Mouse (Mus musculus): Measurements from ENCODE around the gene Cryba4. TPM values are rescaled to one million over a fixed set of nuclear protein-coding genes. Genes with fewer than 3 reads are reported as not detected.

Gene Cryba4
- total and polyA plus RNA-seq, 2 experiments from 2014 or later, result 2.4 TPM; not detected in 1

DNA sequence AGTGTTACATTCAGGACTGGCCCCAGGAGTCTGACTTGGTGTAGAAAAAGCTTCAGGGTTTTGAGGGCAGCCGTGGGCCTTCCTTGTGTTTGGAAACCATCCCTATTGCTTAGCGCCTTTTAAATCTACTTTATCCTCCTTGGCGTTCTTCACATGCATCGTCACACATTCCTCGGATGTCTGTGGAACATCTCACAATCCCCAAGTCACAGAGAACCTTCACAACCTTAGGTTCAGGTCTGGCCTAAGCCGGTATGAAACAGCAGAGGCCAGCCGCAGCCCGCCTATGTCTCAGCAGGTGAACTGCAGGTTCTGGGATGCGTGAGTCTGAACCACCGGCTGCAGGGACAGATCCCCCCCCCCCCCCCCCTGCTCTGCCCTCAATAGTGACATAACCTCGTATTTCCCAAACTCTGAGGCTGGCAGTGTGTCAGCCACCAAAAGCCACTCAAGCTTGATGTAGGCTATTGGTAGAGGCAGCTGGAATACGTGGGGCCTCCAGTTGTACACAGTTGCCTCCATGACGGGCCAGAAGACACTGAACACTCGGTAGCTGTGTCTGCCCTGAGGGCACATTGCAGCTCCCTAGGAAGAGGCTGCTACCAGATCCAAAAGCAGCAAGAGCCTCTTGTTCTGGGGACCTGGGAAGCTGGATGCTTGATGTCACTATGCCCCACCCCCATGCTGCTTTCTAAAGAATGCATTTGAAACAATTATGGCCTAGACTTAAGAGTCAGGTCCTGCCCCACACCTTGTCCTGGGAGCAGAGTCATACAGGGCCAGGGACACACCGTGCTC, 28.7 kb upstream of the Cryba4 start:
- no peak overlapping the region for H3K4me2 ChIP-seq (ENCODE audit: low read depth)
- no peaks in the 10 kb centered on the region for H3K9me3 ChIP-seq (ENCODE audit: low read length)
- H3K36me3 ChIP-seq (ENCODE audit: insufficient read depth), result no peaks in the 10 kb centered on the region
- H3K9ac ChIP-seq, result no peak overlapping the region
- DNase-seq, result no peak
- H3K4me3 ChIP-seq (ENCODE audit: low read depth, low read length), result no peak overlapping the region
- ATAC-seq, result no peak
- H3K27ac ChIP-seq (ENCODE audit: low read depth, low read length), result no peak overlapping the region
- no peaks in the 10 kb centered on the region for H3K4me1 ChIP-seq (ENCODE audit: insufficient read depth)
- 53% methylated on average over 15 of the region's 15 CpGs for WGBS
- no peak for TF ChIP-seq CTCF (IDR thresholded peaks at IDR 0.05; ENCODE audit: low read depth)
- H3K27me3 ChIP-seq (ENCODE audit: insufficient read depth, low read length), result no peaks in the 10 kb centered on the region

DNA sequence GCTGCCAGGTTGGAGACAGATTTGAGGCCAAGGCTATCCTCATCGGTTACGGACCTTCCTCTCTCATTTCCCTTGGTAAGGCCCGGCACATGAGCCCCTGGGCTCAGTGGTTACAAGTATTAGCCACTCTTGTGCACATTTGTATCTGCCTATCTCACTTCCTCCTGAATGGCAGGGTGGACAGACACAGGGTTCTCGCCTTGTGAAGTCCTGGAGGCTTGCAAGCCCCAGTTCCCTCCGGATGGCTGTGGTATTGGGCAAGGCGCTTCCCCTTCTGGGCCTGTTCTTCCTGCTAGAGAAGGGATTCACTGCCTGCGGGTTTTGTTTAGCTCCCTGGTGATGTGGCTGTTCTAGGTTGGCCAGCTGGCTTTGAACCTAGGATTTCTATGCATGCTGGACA, 27.8 kb upstream of the Cryba4 start:
- no peak overlapping the region for H3K4me2 ChIP-seq (ENCODE audit: low read depth)
- DNase-seq, result no peak
- H3K9ac ChIP-seq, result no peak overlapping the region
- TF ChIP-seq CTCF (IDR thresholded peaks at IDR 0.05; ENCODE audit: low read depth), result no peak
- no peak overlapping the region for H3K4me3 ChIP-seq (ENCODE audit: low read depth, low read length)
- 83% methylated on average over 7 of the region's 7 CpGs for WGBS
- H3K27ac ChIP-seq (ENCODE audit: low read depth, low read length), result no peak overlapping the region
- H3K4me1 ChIP-seq (ENCODE audit: insufficient read depth), result no peaks in the 10 kb centered on the region
- no peaks in the 10 kb centered on the region for H3K36me3 ChIP-seq (ENCODE audit: insufficient read depth)
- no peaks in the 10 kb centered on the region for H3K9me3 ChIP-seq (ENCODE audit: low read length)
- no peak for ATAC-seq
- no peaks in the 10 kb centered on the region for H3K27me3 ChIP-seq (ENCODE audit: insufficient read depth, low read length)

DNA sequence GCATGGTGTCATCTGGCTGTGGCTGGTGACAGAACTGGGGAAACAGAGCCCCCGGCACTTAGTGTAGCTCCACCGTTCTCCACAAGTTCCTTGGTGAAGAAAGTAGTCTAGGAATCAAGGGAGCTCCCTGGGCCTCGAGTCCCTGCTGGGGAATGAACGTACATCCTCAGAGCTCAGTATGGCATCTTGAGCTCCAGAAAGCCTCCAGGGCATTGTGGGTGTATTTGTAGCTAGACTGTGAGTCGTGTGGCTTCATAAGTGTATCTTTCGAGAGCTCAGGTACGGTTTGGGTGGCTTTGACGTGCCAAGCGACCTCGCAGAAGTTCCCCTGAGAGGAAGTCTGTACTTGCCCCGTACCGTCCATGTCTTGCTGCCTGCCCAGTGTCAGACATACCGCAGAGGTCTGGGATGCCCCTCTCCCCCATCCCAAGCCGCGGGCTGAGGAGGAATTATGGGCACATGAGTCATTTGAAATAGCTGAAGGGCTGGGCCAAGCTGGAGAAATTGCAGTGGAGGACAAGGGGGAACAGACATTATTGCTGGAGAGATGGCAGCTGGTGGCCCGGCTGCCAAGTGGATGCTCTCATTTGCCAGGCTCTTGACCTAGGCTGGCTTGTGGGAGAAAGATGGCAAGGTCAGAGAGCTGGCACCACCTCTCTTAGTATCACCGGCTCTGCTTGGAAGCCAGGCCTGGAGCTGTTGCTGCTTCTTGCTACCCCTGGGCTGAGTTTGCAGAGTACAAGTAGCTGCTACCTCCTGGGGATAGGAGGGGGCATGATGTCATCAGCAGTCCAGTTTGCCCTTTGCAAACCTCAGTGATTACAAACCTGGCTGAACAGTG, 27.1 kb upstream of the Cryba4 start:
- no peaks in the 10 kb centered on the region for H3K27me3 ChIP-seq (ENCODE audit: insufficient read depth, low read length)
- no peak overlapping the region for H3K4me3 ChIP-seq (ENCODE audit: low read depth, low read length)
- WGBS, result 88% methylated on average over 17 of the region's 17 CpGs
- DNase-seq (no peak), ATAC-seq (no peak)
- H3K4me2 ChIP-seq (ENCODE audit: low read depth), result no peak overlapping the region
- no peak overlapping the region for H3K9ac ChIP-seq
- H3K9me3 ChIP-seq (ENCODE audit: low read length), result no peaks in the 10 kb centered on the region
- H3K36me3 ChIP-seq (ENCODE audit: insufficient read depth), result no peaks in the 10 kb centered on the region
- H3K4me1 ChIP-seq (ENCODE audit: insufficient read depth), result no peaks in the 10 kb centered on the region
- no peak for TF ChIP-seq CTCF (IDR thresholded peaks at IDR 0.05; ENCODE audit: low read depth)
- no peak overlapping the region for H3K27ac ChIP-seq (ENCODE audit: low read depth, low read length)

DNA sequence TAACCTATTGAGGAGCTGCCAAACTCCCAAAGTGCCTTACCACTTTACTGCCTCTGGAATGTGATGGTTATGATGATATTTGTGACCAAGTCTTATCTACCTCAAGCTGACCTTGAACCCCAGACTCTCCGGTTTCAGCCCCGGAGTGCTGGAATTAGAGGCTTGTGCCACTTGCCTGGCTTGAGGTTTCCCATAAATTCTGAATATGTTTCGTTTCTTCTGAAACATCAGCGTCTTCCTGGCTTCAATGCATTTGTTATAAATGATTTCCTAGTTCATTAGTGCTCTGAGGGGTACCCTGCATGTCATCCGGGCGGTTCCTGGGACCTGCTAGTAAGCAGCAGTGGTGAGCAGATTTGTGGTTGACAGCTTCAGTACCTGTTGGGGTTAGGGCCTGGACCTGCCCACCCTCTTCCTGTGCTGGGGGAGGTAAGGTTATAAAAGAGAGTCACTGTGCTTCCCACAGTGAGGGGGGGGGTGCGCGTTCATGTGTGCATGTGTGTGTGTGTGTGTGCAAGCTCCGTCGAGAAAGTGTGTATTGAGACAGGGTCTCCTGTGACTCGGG, 25.7 kb upstream of the Cryba4 start:
- no peaks in the 10 kb centered on the region for H3K9me3 ChIP-seq (ENCODE audit: low read length)
- H3K27ac ChIP-seq (ENCODE audit: low read depth, low read length), result no peak overlapping the region
- H3K4me3 ChIP-seq (ENCODE audit: low read depth, low read length), result no peak overlapping the region
- H3K27me3 ChIP-seq (ENCODE audit: insufficient read depth, low read length), result no peaks in the 10 kb centered on the region
- TF ChIP-seq CTCF (IDR thresholded peaks at IDR 0.05; ENCODE audit: low read depth), result no peak
- peak overlapping the region; percentile 15; the same call in 1 of the 2 replicates for H3K9ac ChIP-seq
- H3K36me3 ChIP-seq (ENCODE audit: insufficient read depth), result no peaks in the 10 kb centered on the region
- DNase-seq, result no peak
- H3K4me1 ChIP-seq (ENCODE audit: insufficient read depth), result no peaks in the 10 kb centered on the region
- no peak for ATAC-seq
- H3K4me2 ChIP-seq (ENCODE audit: low read depth), result no peak overlapping the region
- 92% methylated on average over 11 of the region's 11 CpGs for WGBS

DNA sequence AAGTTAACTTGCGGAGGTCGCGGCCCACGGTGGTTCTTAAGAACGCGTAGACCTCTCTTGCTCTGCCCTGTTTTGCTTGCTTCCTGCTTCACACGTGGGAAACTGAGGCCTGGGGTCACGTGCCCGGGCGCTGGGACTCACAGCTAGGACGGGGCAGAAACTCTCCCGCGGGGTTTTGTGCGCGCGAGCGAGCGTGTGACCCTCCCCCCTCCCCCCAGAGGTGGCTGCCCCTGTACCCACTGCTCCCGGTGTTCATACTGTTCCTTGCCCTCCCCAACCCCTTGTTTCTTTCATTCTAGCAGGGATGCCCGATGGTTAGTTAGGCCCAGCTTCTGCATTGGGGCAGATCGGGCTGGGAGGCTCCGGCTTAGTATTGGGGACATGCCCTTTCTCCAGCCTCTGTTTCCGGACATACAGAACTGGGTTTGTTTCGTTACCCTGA, 24.6 kb upstream of the Cryba4 start:
- Histone ChIP-seq H3K4me3 (ENCODE audit: low read depth, low read length) (peak overlapping the region; percentile 83), H3K27me3 (ENCODE audit: insufficient read depth, low read length) (no peaks in the 10 kb centered on the region), H3K36me3 (ENCODE audit: insufficient read depth) (no peaks in the 10 kb centered on the region), H3K27ac (ENCODE audit: low read depth, low read length) (peak overlapping the region; percentile 59; the same call in 1 of the 2 replicates), H3K4me2 (ENCODE audit: low read depth) (peak overlapping the region; percentile 96), H3K4me1 (ENCODE audit: insufficient read depth) (no peaks in the 10 kb centered on the region), H3K9me3 (ENCODE audit: low read length) (no peaks in the 10 kb centered on the region), H3K9ac (peak overlapping the region; percentile 68)
- no peak for TF ChIP-seq CTCF (IDR thresholded peaks at IDR 0.05; ENCODE audit: low read depth)
- WGBS, result 0% methylated on average over 24 of the region's 24 CpGs
- DNase-seq (no peak), ATAC-seq (no peak)

DNA sequence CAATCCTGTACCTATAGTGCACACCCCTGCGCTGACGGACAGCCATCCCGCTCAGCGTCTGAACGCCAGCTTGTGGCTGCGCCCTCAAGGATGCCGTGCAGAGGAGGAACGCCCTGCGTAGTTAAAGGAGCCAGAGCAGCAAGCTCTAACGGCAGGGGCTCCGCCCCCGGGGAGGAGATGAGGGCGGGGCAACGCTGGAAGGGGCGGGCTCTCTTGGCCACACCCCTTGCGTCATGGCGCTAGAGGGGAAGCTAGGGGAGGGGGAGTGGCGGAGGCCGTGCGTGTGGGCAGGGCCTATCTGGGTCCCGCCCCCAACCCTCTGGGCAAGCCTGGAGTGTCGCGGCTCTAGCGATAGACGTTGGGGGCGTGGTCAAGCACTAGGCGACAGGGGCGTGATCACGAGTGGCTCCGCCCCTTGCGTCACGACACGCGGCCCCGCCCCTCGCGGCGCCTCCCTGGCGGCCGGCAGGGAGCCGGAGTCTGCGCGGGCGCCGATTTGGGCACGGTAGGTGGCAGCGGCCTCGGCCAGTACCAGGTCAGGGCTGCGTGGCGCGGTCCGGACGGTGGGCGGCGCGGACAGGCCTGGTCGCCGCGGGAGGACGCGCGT, 24.1 kb upstream of the Cryba4 start, which contains the start of gene Tpst2:
TSS of gene Tpst2 (plus strand) at position 425 of the 607 bp plus-strand sequence.
- TF ChIP-seq CTCF (IDR thresholded peaks at IDR 0.05; ENCODE audit: low read depth), result peak; percentile 32; the same call in 1 of the 2 replicates
- H3K36me3 ChIP-seq (ENCODE audit: insufficient read depth), result no peaks in the 10 kb centered on the region
- peak within 1 kb of the TSS; percentile 96 for H3K4me2 ChIP-seq (ENCODE audit: low read depth)
- 1% methylated on average over 59 of the region's 62 CpGs for WGBS
- no peaks in the 10 kb centered on the region for H3K9me3 ChIP-seq (ENCODE audit: low read length)
- no peaks in the 10 kb centered on the region for H3K4me1 ChIP-seq (ENCODE audit: insufficient read depth)
- H3K9ac ChIP-seq, result peak within 1 kb of the TSS; percentile 68
- peak; percentile 100 for DNase-seq
- H3K27ac ChIP-seq (ENCODE audit: low read depth, low read length), result peak within 1 kb of the TSS; percentile 81
- peak within 1 kb of the TSS; percentile 83 for H3K4me3 ChIP-seq (ENCODE audit: low read depth, low read length)
- peak; percentile 96 for ATAC-seq
- no peaks in the 10 kb centered on the region for H3K27me3 ChIP-seq (ENCODE audit: insufficient read depth, low read length)
